Comparison of ENCODE assay signal across 12 mouse cellular contexts in genomic region chr5:124233144-124233465, GRCm38 (mm10). TPM values are rescaled to one million over a fixed set of nuclear protein-coding genes. Genes with fewer than 3 reads are reported as not detected.
DNase-seq lines count a peak whose midpoint lies in the region; ATAC-seq and TF ChIP-seq lines count a peak whose summit lies in the region.
"Had no signal": no experiment of that assay in that cellular context is flagged by ENCODE, and none has a peak within 500 bp of the region (broad histone marks: within the 10 kb centered on the region; RNA-seq: fewer than 3 reads in every experiment).

No protein-coding gene starts in this region.

- H3K4me1 ChIP-seq in kidney, embryonic 15.5 days: peaks cover 60% of the 10 kb centered on the region
- H3K4me1 ChIP-seq in intestine, embryonic 15.5 days (replicated peaks): peaks cover 28% of the 10 kb centered on the region
- H3K4me1 ChIP-seq in thymus, adult 2 months (replicated peaks; ENCODE audit: control insufficient read depth, insufficient read depth, low read length): peaks cover 66% of the 10 kb centered on the region

- TF ChIP-seq POLR2A in thymus, adult 2 months (IDR thresholded peaks at IDR 0.05; ENCODE audit: control insufficient read depth, extremely low read depth, insufficient read depth, low read length, poor library complexity): no peak

- H3K27ac ChIP-seq in kidney, embryonic 15.5 days: peak overlapping the region; percentile 75
- H3K27ac ChIP-seq in intestine, embryonic 15.5 days: peak overlapping the region; percentile 66
- H3K27ac ChIP-seq in thymus, adult 2 months (ENCODE audit: control insufficient read depth, insufficient read depth, low read length): peak overlapping the region; percentile 94

- no peaks in the 10 kb centered on the region for H3K27me3 ChIP-seq in kidney, embryonic 15.5 days
- H3K27me3 ChIP-seq in intestine, embryonic 15.5 days (replicated peaks): no peaks in the 10 kb centered on the region
- H3K27me3 ChIP-seq in thymus, adult 2 months (ENCODE audit: control insufficient read depth, insufficient read depth, low read length): no peaks in the 10 kb centered on the region

- no peak for TF ChIP-seq CTCF in thymus, adult 2 months (IDR thresholded peaks at IDR 0.05; ENCODE audit: borderline replicate concordance, control insufficient read depth, extremely low read depth, insufficient read depth, low read length, poor library complexity)

- no peaks in the 10 kb centered on the region for H3K9me3 ChIP-seq in kidney, embryonic 15.5 days (replicated peaks)
- no peaks in the 10 kb centered on the region for H3K9me3 ChIP-seq in intestine, embryonic 15.5 days

- H3K9ac ChIP-seq in kidney, embryonic 15.5 days: no peak overlapping the region
- no peak overlapping the region for H3K9ac ChIP-seq in intestine, embryonic 15.5 days

- WGBS in kidney, embryonic 15.5 days: 39% methylated on average over 8 of the region's 8 CpGs
- 72% methylated on average over 8 of the region's 8 CpGs for WGBS in intestine, embryonic 15.5 days
- 7% methylated on average over 8 of the region's 8 CpGs for WGBS in thymus, adult 2 months

- DNase-seq in kidney, adult 11 months: no peak
- DNase-seq in thymus, adult 2 months: peak; percentile 60
- no peak for DNase-seq in urinary bladder, adult 18-20 months (ENCODE audit: low spot score in 2 of 2)
- no peak for DNase-seq in embryo, embryonic 10 days (ENCODE audit: low spot score)
- DNase-seq: adrenal gland, postnatal 14 days; cerebellum, adult 9-11 months; gastrocnemius, postnatal 14 days; kidney, adult 2 months had no signal

- H3K36me3 ChIP-seq in kidney, embryonic 15.5 days: no peaks in the 10 kb centered on the region
- no peaks in the 10 kb centered on the region for H3K36me3 ChIP-seq in intestine, embryonic 15.5 days
- H3K36me3 ChIP-seq in thymus, adult 2 months (ENCODE audit: control insufficient read depth, insufficient read depth, low read length): no peaks in the 10 kb centered on the region

- peak overlapping the region; percentile 43 for H3K4me2 ChIP-seq in kidney, embryonic 15.5 days
- H3K4me2 ChIP-seq in intestine, embryonic 15.5 days (replicated peaks): no peak overlapping the region

- 0 out of 2 replicates have a peak, but pooled peaks have one; percentile 23 for ATAC-seq in kidney, embryonic 15.5 days (replicated peaks; ENCODE audit: low FRiP score)
- peak; percentile 84 for ATAC-seq in activated CD4-positive, CD25-positive, alpha-beta regulatory T cell, adult 4 months
- ATAC-seq in intestine, embryonic 15.5 days: no peak

- H3K4me3 ChIP-seq in kidney, embryonic 15.5 days (replicated peaks): no peak overlapping the region
- H3K4me3 ChIP-seq in intestine, embryonic 15.5 days (replicated peaks): no peak overlapping the region
- H3K4me3 ChIP-seq in thymus, adult 2 months (ENCODE audit: control insufficient read depth, insufficient read depth, low read length): peak overlapping the region; percentile 19
- H3K4me3 ChIP-seq: myocyte had no signal

RNA-seq across cellular contexts. Expression of gene Pitpnm2, which starts 16.5 kb away (rescaled TPM):
- 3.5 and 3.6 TPM in 2 replicates for polyA plus RNA-seq in kidney, embryonic 15.5 days (2015; fragmentation: Nextera tagmentation; extraction: Ambion mirVana)
- 10 to 100 TPM; 10.6 to 11.3 TPM for polyA plus RNA-seq in activated CD4-positive, CD25-positive, alpha-beta regulatory T cell, adult 4 months (2017; shearing (Covaris generic))
- 3.1 and 3.8 TPM in 2 replicates for polyA plus RNA-seq in intestine, embryonic 15.5 days (2015; fragmentation: Nextera tagmentation; extraction: Ambion mirVana)
- polyA plus RNA-seq in thymus, adult 2 months (2012; rRNA removed): 279 and 356 TPM in 2 replicates

Comparison
In these comparisons a context has a peak if more than half of its experiments do, and no peak if none do; other contexts are left out.
1. RNA of gene Pitpnm2, which starts 16.5 kb away (polyA plus RNA-seq): 279 to 356 TPM in thymus, adult 2 months; 10.6 to 11.3 TPM in activated CD4-positive, CD25-positive, alpha-beta regulatory T cell, adult 4 months, 3.5 to 3.6 TPM in kidney, embryonic 15.5 days and 3.1 to 3.8 TPM in intestine, embryonic 15.5 days; every median in the first group is over 10 times any median in the second.
2. Peak in every context shown above with its lines, with median percentiles within 50 percentile points of each other: H3K27ac ChIP-seq.